Mouse (Mus musculus) heart, adult 2 months (tissue): ENCODE measurements around the gene Gsdma.

ENCODE experiments used
- CTCF ChIP-seq: fragments of 200-600 bp; IDR thresholded peaks from 2 replicates; pipeline ENCODE4 v1.8.1; 2022; ENCODE audit warnings: antibody characterized with exemption, mild to moderate bottlenecking, moderate library complexity
- EP300 ChIP-seq: fragments of 200-500 bp; IDR thresholded peaks from 2 replicates; pipeline ENCODE4 v1.6.1; 2011; ENCODE audit warnings: low read depth, low read length, control low read depth; ENCODE audit not compliant: insufficient read depth
- POLR2A ChIP-seq: fragments of 200-500 bp; IDR thresholded peaks from 2 replicates; pipeline ENCODE4 v1.6.1; 2011; ENCODE audit warnings: mild to moderate bottlenecking, low read depth, low read length, control low read depth; ENCODE audit not compliant: insufficient read depth

GRCm38 (mm10) chr11:98686976-98687375 is 22.8 kb downstream of the Gsdma start:
- TF ChIP-seq CTCF (no peak), POLR2A (no peak), EP300 (no peak)
